Mouse (Mus musculus): ENCODE data around the gene Cxcl12. TPM values are rescaled to one million over a fixed set of nuclear protein-coding genes. Genes with fewer than 3 reads are reported as not detected.
A peak's percentile ranks its signal among the peaks of the same experiment; 100 is the strongest.

The Cxcl12 gene
- 10 to 100 TPM; 41.5 to 50.2 TPM for total RNA-seq (2021)

DNA sequence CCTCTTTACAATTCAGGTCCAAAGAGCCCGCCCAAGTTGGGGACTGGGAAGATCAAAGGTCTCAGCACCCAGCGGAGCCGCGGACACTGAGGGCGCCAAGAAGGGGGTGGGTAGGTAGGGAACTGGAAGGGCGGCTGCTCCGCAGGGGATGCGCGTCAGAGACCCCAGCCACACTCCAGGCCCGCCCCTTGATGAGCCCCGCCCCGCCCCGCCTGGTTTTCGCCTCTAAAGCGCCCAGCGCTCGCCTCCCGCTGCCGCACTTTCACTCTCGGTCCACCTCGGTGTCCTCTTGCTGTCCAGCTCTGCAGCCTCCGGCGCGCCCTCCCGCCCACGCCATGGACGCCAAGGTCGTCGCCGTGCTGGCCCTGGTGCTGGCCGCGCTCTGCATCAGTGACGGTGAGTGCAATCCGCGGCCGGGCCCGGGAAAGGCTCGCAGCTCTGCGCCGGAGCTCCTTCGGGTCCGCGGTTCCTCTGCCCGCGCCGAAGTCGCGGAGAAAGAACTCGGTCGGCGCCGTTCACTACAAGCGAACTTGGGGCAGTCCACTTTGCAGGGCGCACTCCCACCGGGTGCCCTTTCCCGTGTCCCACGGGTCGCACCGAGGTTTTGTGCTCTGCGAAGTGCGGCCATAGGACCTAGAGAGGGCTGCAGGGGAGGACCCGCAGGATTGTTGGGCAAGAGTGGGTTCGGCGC lies at the start of gene Cxcl12:
TSS of gene Cxcl12 (plus strand) at position 215 of the 691 bp plus-strand sequence.
- DNase-seq (ENCODE audit: extremely low spot score in 1 of 2, low spot score in 1 of 2), result peak; percentile 28 to 32

DNA sequence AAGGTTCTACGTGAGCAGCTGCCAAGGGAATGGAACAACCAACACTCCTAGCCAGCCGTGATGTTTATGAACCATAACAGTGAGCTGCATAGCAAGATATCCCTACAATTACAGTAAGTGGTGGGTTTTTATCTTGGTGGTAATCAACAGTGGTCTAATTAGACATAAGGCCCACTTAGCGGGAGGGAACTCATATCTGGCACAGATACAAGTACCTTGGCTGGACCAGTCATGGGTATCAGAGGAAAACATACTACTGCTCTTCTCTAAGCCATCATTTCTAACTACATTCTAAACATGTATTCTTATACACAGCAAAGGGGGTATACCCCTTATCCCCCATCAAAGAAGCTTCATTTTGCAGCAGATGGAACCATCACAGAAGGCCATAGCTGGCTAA lies 46.3 kb upstream of the Cxcl12 start:
- DNase-seq (ENCODE audit: extremely low spot score in 1 of 2, low spot score in 1 of 2), result no peak

DNA sequence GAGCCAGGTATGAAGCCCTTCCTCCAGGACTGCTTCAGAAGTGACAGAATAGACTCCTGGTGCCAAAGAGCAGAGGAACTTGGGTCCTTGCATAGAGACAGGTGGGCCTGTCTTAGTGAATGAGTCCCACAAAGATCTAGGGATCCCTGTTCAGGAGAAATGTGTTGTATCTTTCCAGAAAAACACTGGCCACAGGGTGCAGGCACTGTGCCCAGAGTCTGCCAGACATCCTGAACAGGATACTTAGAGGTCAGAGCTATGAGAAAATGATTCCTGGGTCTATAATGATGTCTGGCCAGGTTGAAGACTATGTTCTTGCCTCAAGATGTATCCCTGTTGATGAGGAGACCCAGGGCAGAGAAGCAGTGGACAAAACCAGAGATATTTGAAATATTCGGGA lies 42.0 kb upstream of the Cxcl12 start:
- no peak for DNase-seq (ENCODE audit: extremely low spot score in 1 of 2, low spot score in 1 of 2)

DNA sequence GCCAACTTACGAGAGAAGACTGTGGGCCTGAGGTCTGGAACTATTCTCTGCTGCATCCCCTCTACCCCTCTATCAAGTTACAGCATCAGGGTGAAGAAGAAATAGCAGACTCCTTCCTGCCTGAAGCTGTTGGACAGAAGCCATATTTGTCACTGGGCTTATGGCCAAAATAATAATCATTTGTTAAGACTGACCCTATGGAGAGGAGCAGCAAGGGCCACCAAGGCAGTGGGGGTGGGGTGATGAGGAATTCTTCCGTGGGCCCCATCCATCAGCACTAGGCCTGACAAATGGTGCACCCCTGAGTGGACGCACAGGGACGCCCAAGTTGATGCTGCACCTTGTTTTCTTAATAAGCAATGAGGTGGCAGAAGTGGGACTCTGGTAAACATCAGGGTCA lies 38.9 kb upstream of the Cxcl12 start:
- DNase-seq (ENCODE audit: extremely low spot score in 1 of 2, low spot score in 1 of 2), result no peak

DNA sequence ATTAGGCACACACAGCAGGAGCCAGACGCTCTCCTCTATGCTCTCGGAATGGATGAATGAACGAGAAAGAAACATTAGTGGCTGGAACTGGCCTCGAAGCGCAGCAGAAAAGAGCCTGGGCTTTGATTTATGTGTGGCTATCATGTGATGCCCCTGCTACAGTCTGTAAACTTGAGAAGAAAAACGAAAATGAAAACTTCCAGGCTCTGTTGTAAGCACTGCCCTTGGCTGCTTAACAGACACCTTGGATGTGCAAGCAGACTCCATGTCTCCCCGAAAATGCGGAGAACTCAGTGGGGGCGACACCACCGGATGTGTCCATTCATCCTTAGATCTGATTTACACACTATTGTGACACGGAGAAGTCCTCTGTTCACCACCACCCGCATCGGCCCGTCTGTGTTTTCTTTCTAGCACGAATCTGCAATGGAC lies 37.6 kb upstream of the Cxcl12 start:
- no peak for DNase-seq (ENCODE audit: extremely low spot score in 1 of 2, low spot score in 1 of 2)

DNA sequence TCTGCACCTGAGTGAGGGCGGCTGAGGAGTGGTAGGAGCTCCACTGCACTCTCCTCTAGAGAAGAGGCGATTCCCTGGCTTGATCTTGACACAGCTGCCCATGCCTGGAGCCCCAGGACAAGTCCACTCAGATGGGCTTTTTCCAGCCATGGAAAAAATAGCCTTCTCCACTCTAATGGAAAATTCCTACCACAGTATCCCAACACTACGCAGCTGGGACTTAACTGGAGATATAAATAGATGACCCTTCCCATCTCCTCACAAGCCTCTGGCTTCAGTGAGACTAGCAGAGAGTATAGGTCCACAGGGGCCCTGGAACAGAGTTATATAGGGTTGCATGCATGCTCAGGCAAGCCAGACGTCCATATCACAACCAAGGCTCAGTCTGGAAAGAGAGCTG lies 33.8 kb upstream of the Cxcl12 start:
- DNase-seq (ENCODE audit: extremely low spot score in 1 of 2, low spot score in 1 of 2), result no peak

DNA sequence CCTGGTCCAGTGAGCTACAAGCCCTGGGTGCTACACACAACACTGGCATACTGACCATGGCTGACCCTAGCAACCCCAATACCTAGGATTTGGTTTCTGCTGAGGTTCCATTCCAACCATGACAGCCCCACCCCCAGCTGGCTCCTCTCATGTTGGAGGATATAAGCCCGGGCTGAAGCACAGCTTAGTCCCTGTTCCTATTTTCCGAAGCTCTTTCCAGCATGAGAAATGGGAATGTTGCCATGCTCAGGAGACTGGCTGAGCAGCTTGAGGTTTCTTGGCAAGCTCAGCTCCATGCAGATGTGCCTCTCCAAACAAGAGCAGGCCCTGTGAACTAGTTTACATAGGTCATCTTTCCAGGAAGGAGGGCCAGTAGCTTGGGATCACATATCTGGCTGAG lies 30.6 kb upstream of the Cxcl12 start:
- no peak for DNase-seq (ENCODE audit: extremely low spot score in 1 of 2, low spot score in 1 of 2)

DNA sequence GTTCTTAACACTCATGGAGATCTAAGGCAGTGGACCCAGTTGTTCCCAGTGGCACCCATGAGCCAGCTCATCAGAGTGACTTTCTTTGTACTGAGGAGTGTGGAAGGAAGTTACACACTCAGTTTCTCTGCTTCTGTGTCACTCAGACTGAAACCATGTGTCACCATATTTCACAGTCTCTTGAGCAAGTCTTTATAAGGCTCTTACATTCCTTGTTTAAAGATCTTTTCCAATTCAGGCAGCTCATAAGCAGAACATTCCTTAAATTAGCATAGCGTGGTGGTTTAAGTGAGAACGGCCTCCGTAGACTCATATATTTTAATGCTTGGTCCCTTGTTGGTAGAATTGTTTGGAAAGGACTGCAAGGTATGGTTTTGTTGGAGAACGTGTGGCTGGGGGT lies 27.4 kb upstream of the Cxcl12 start:
- DNase-seq (ENCODE audit: extremely low spot score in 1 of 2, low spot score in 1 of 2), result no peak

DNA sequence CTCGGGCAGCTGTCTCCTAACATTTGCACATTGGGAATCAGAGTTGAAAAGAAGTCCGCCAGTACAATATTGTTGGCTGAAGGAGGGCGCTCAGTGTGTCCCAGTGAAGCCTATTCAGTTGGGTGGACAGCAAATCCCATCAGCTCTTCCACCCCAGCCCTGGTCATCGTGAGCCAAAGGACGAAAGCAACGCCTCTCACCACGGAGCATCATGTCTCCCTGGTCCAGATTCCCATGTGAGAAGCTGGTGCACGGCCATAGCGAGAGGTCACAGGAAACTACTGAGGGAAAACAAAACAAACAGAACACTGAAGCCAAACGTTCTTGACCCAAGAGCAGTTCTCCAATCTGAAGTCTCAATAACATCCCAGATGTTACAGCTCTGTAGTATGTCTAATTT lies 21.4 kb upstream of the Cxcl12 start:
- DNase-seq (ENCODE audit: extremely low spot score in 1 of 2, low spot score in 1 of 2), result no peak

DNA sequence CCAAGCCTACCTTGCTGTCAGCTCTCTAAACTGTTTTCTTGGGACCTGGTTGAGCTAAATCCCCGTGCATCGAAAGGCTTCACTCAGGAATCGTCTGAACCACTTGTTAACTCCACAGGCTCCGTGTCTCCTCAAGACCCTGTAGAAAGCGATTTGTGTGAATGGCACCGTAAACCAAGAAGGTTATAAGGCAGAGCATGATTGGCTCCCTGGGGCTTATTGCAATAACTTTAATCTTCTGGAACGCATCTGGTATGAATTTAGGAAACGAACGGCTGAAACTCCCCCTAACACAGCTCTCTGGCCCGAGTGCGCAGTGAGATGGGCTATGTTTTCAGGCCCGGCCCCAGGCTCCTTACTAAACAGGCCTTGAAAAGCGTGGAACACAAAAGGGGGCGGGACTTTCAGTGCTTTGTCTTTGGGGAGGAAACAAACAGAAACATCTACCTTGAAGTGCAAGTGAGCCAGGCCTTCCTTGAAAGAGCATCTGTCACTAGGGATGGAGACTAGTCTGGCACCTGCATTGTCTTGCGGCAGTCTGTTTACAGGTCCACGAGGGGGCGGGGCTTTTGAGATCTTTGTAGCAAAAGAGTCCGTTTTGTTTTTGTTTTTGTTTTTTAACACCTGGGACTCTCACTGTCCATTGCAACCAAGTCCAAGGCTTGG lies 16.7 kb upstream of the Cxcl12 start:
- no peak for DNase-seq (ENCODE audit: extremely low spot score in 1 of 2, low spot score in 1 of 2)

DNA sequence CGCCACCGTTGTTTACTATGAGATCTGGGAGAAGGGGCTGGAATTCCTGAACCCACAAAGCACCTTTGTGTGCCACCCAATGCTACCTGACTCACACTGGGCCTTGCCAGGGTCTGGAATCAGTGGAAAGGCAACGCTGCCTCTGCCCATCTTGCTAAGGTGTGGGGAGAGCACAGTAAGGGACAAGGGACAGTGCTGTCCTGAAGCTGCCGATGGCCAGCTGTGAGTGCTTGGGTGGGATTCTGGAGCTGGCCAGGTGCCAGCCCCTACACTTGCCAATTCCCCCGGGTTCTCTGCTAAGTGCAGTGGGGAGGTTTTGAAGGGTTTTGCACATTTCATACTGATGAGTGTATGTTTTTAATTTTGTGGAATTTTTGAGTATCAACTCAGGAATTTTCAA lies 15.3 kb upstream of the Cxcl12 start:
- DNase-seq (ENCODE audit: extremely low spot score in 1 of 2, low spot score in 1 of 2), result no peak

DNA sequence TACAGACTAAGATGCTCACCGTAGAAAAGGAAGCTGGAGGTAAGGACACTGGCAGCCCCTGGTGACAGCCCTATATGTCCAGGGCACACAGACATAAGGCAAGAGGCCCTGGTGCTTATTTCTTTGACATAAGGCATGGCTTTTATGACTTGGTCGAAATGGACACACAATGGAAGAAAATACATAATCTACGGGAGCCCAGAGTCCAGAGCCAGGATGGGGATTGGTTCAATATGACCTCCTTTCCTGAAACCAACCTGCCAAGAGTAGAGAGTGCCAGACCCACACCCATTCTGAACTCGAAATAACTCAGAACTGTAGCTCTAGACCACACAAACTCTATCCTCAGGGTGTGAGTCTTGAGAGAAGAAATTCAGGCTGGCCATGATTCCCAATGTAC lies 11.5 kb upstream of the Cxcl12 start:
- no peak for DNase-seq (ENCODE audit: extremely low spot score in 1 of 2, low spot score in 1 of 2)

DNA sequence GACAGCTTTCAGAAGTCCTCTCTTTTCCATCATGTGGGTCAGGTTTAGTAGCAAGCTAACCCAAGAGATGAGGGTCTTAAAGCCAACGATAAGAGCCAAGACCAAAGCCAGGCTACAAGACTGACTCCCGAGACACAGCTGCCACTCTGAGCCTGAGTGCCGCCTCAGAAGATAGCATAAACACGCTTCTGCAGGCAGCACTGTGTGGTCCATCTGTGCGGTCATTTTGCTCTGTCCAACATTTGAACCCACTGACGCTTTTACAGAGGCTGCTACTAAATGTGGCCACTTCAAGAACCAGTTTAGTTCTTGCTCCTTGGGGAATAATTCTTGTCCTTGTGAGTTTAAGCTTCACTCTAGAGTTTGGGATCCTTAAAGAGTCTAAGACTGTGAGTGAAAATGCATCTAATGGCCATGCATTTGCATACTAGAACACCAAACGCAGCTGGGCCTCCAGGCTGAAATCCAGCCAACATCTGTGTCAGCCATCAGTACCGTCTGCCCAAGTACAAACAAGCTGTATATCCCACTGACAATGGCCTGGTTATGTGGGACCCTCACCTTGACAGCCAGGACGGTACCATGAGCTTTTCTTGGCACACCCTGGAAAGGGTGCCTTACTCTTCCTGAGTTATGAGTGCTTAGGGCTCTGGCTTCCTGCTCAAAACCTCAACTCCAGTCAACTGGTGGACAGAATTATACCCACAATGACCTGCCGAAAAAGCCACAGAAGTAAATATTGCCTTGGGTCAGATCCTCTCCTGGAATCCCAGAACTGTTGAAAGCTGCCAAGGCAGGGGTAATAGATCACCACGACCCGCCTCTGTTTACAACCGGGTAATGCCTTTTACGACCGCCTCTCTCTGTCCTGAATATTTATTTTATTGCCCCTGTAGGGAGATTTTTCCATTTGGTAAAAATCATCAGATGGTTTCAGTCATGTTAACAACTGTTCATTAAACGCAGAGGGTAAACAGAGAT lies 8.3 kb upstream of the Cxcl12 start:
- DNase-seq (ENCODE audit: extremely low spot score in 1 of 2, low spot score in 1 of 2), result no peak

DNA sequence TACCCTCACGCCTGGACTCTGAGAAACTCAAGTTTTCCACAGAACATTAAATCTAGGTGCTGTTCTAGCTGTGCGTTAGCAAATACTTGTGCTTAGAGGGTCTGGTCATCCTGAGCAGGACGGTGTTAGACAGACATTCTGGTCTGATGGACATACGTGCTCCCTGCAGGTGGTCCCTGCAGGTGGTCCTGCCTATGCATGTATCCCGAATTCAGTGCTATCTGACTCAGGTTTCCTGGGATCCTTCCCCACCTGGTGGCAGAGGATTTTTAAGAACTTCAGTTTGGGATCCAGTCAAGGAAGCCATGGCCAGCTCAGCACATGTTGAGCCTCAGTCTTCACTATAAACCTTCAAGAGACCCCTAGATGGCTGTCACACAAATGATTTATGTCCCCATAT lies 4.8 kb upstream of the Cxcl12 start:
- DNase-seq (ENCODE audit: extremely low spot score in 1 of 2, low spot score in 1 of 2), result no peak

DNA sequence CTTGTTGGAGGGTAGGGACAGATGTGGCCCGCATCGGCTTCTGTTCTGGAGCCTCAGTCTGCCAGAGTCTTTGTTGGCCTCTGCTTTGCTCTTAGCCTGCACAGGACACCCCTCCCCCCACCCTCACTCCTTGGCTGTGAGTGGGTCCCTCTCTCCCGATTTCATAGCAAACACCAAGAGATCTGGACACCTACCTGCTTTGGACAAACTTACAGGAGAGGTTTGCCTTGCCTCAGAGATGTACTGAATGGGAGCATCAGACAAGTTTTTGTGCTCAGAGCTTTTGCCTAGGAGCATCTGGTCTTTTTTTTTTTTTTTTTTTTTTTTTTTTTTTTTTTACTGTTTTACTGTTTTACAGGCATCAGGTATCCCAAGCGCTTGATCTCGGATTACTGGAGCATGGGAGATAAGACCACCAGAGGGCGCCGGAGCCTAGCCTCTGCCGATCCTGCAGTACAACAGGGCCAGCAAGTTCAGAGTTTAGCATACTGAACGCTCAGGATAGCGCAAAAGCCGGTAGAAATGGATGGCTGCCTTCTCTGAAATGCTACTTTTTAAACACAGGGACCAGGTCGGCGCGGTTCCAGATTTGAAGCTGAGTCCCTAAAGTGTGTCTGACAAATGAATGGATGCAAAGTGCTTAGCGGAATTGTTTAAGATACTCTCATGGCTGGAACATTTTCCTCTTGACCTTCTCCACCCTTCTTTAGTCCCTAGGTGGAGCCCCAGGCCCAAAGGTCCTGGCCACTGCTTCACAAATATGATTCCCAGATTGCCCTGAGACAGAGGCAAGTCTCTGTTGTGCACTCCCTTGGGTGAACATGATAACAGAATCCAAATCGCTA lies 1.5 kb upstream of the Cxcl12 start:
- DNase-seq (ENCODE audit: extremely low spot score in 1 of 2, low spot score in 1 of 2), result peak; percentile 81 to 94

DNA sequence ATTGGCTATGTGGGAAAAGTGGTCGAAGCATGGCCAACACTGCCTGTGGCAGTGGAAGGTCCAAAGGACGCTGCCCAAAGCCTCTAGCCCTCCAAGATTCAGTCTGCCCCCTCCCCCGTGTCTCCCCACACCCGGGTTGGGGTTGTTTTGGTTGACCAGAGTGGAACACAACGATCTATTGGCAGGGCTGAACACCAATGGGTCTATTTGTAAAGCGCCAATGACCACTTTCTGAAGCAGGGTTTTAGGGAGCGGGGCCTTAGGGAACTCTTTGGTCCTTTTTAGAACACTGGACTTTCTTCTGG lies 957 bp upstream of the Cxcl12 start:
- no peak for DNase-seq (ENCODE audit: extremely low spot score in 1 of 2, low spot score in 1 of 2)

DNA sequence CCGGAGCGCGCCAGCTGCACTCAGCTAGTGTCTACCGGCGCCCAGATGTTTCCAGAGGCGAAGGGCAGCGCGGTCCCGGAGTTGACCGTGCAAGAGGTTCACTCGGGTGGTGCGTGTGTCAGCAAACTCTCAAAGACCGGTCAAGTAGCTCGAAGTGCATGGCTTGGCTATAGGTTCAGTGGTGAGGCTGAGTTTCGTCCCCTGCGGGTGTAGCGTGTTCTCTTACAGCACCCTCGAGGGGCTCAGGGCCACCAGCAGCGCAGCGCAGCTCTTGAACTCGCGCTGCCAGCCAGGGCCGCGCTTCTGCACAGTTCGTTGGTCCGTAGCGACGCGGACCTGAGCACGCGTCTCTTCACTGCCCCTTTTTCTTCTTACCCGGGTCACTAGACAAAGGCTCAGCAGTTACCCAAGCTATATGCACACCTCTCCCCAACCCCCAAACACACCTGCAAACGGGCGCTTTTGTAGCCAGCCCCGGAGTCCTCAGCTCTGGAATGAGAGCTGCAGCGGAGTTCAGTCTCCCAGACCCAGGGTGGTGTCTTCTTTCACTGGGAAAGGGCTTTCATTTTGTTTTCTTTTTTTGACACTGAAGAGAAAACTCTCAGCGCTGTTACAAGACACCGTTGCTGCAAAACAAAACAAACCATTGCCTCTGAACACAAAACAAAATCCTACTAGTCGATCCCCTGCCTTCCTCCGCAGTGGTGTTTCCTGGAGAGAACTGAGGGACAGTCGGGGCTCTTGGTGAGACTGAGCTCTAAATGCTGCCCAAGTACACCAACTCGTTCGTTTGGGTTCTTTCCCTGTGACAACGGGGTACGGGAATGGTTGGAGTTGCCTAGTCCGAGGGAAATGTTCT lies 945 bp downstream of the Cxcl12 start:
- peak in 1 of 2 experiments; percentile 12 for DNase-seq (ENCODE audit: extremely low spot score in 1 of 2, low spot score in 1 of 2)

DNA sequence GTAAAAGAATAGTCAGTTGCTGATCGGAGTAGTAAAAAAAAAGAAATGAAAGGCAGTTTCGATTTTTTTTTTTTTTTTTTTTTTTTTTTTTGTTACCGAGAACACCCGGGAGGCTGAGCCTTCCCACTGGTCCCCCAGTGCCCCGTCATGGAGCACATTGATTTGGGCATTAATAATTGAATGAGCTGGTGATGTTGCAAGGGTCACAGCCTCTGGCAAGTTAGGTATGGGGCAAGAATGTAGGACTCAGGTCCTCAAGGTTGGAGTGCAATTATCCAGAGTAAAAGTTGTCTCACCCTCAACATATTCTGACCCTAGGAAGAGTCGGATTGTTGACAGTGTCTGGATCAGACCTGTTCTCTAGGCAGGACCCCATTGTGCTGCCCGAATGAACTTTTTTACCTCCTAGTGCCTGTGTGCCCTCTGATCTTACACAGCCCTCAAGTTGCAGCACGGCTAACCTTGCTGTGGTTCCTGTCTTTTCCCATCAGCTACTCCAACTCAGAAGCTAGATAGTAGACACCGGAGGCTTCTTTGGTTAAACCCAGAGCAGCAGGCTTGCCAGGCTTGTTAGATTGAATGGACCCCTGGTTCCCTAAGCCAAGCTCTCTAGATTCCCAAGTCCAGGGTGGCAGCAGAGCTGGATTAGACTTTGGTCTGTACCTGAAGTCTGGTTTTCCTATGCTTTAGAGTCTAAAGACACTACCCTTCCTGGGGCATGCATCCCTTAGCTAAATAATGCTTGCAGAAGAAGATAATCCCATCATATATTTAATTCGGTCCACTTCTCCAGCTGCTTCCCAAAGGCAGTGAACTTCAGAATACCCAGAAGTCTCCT lies 1.8 kb downstream of the Cxcl12 start:
- no peak for DNase-seq (ENCODE audit: extremely low spot score in 1 of 2, low spot score in 1 of 2)

DNA sequence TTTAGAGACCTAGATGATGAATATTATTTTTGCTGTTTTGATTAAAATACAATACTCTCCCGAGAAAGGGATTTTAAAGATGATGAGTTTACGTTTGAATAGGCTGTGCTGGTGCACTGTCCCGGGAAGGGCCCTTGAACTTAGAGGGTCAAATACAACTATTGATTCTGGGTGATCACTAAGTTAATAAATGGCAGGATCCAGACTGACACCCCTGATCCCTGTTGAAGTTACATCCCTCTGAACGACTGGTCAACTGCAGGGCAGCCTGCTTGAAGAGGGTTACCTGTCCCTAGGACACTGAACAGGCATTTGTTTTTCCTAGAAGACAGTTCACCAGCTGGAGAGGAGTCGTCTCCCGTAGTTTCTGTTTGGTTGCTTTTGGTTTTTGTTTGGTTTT lies 4.0 kb downstream of the Cxcl12 start:
- no peak for DNase-seq (ENCODE audit: extremely low spot score in 1 of 2, low spot score in 1 of 2)

All from layer of hippocampus, postnatal 25 days (tissue).